Mouse (Mus musculus) lung, embryonic 16.5 days (tissue): ENCODE data around the gene Igfbp7. TPM values are rescaled to one million over a fixed set of nuclear protein-coding genes. Genes with fewer than 3 reads are reported as not detected.
A peak's percentile ranks its signal among the peaks of the same experiment; 100 is the strongest.
"Not testable (repeated sequence)": the region's sequence is repeated elsewhere in the genome, so short reads cannot be mapped to it uniquely, and the experiment has no call there.

Experiments used
- ATAC-seq: fragments of 200-750 bp; cut with Nextera tagmentation; 2 replicates; pipeline ENCODE4 v1.8.0; 2017; ENCODE audit warnings: low read depth, mild to moderate bottlenecking, moderate library complexity
- H3K27ac ChIP-seq: fragments of 300-500 bp; sonication (generic); 2 replicates; pipeline ENCODE4 v1.5.1; 2014; ENCODE audit warnings: mild to moderate bottlenecking, control low read depth, low read length
- H3K27me3 ChIP-seq: fragments of 300-500 bp; sonication (generic); 2 replicates; pipeline ENCODE4 v1.6.1; 2014; ENCODE audit warnings: low read depth, low read length, mixed read lengths; ENCODE audit not compliant: control insufficient read depth, insufficient read depth
- H3K36me3 ChIP-seq: fragments of 300-500 bp; sonication (generic); 2 replicates; pipeline ENCODE4 v1.6.1; 2014; ENCODE audit warnings: low read length; ENCODE audit not compliant: control insufficient read depth, insufficient read depth
- H3K4me1 ChIP-seq: fragments of 300-500 bp; sonication (generic); replicated peaks from 2 replicates; pipeline ENCODE4 v1.6.1; 2014; ENCODE audit warnings: low read length, mixed read lengths; ENCODE audit not compliant: control insufficient read depth, insufficient read depth
- H3K4me2 ChIP-seq: fragments of 300-500 bp; sonication (generic); 2 replicates; pipeline ENCODE4 v1.6.1; 2014; ENCODE audit warnings: low read depth, low read length, control low read depth
- H3K4me3 ChIP-seq: fragments of 300-500 bp; sonication (generic); 2 replicates; pipeline ENCODE4 v1.5.1; 2014; ENCODE audit warnings: mild to moderate bottlenecking, low read length, control low read depth
- H3K9ac ChIP-seq: fragments of 300-500 bp; sonication (generic); 2 replicates; pipeline ENCODE4 v1.6.1; 2014; ENCODE audit warnings: low read length, control low read depth
- H3K9me3 ChIP-seq: fragments of 300-500 bp; sonication (generic); 2 replicates; pipeline ENCODE4 v1.6.1; 2016; ENCODE audit warnings: low read length; ENCODE audit not compliant: control insufficient read depth
- WGBS: fragments of 180-500 bp; shearing (Covaris S2); extraction: QIAGEN DNeasy Blood & Tissue Kit; methylation state at CpG from one replicate; pipeline ENCODE4 v1.1.7; 2014; 5-methylcytosine and 5-hydroxymethylcytosine counted together
- polyA plus RNA-seq: library from polyadenylated mRNA; unstranded; fragments of >200 nt; fragmentation: Nextera tagmentation; extraction: Ambion mirVana; gene quantifications from 2 replicates; pipeline ENCODE4 v1.2.1, GENCODE M21; 2015

Igfbp7 gene
- polyA plus RNA-seq, 1 experiment from 2014 or later: 99.8 TPM

GRCm38 (mm10) chr5:77433119-77433518 is 25.3 kb upstream of the Igfbp7 start:
- no peak overlapping the region for H3K4me2 ChIP-seq
- no peaks in the 10 kb centered on the region; the same call in 1 of the 2 replicates for H3K4me1 ChIP-seq
- 44% methylated on average over 3 of the region's 3 CpGs for WGBS
- no peaks in the 10 kb centered on the region for H3K9me3 ChIP-seq
- H3K27me3 ChIP-seq: no peaks in the 10 kb centered on the region
- no peak overlapping the region for H3K9ac ChIP-seq
- ATAC-seq: no peak
- H3K36me3 ChIP-seq: no peaks in the 10 kb centered on the region
- no peak overlapping the region for H3K27ac ChIP-seq
- no peak overlapping the region for H3K4me3 ChIP-seq

GRCm38 (mm10) chr5:77432446-77432845 is 24.6 kb upstream of the Igfbp7 start:
- Histone ChIP-seq H3K4me1 (no peaks in the 10 kb centered on the region; the same call in 1 of the 2 replicates), H3K36me3 (no peaks in the 10 kb centered on the region), H3K27ac (no peak overlapping the region), H3K9ac (no peak overlapping the region), H3K4me2 (no peak overlapping the region), H3K27me3 (no peaks in the 10 kb centered on the region), H3K9me3 (no peaks in the 10 kb centered on the region), H3K4me3 (no peak overlapping the region)
- WGBS: 60% methylated on average over 2 of the region's 2 CpGs
- no peak for ATAC-seq

DNA sequence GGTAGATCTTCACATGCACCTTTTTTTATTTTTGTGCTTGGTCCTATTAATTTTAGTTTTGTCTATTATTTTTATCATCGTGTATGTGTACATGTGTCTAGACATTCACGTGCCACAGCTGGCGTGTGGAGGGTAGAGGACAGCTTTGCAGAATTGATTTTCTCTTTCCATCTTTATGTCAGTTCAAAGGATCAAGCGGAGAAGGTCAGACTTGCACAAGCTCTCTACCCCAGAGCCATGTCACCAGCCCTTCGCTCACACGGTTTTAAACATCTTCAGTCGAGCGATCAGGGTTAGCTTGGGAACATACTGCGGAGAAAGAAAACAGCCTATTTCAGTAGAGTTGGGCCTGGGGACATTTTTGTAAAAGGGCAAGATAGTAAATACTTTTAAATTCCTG is 23.2 kb upstream of the Igfbp7 start:
- Histone ChIP-seq H3K9ac (no peak overlapping the region), H3K9me3 (no peaks in the 10 kb centered on the region), H3K27me3 (no peaks in the 10 kb centered on the region), H3K36me3 (no peaks in the 10 kb centered on the region), H3K4me3 (no peak overlapping the region), H3K27ac (no peak overlapping the region), H3K4me2 (no peak overlapping the region), H3K4me1 (no peaks in the 10 kb centered on the region; the same call in 1 of the 2 replicates)
- no peak for ATAC-seq
- 54% methylated on average over 9 of the region's 9 CpGs for WGBS

DNA sequence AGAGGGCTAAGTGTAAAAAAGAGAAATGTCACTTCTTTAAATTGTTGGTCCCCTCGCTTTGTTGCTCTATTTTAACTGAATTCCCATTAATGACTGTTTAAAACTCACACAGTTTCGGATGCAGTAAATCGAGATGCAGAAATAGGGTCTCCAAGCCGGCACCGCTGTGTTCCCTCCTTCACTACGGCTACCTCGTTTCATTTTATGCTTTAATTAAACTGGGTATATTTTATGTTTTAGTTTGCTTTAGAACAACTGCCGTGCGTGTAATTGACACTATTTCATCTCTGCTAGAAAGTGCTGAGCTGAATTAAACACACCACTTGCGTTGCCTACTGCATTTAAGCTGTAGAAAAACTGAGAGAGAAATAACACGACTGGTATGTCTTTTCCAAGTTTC is 22.6 kb upstream of the Igfbp7 start:
- ATAC-seq: no peak
- Histone ChIP-seq H3K36me3 (no peaks in the 10 kb centered on the region), H3K27me3 (no peaks in the 10 kb centered on the region), H3K9ac (no peak overlapping the region), H3K27ac (no peak overlapping the region), H3K4me3 (no peak overlapping the region), H3K4me2 (no peak overlapping the region), H3K9me3 (no peaks in the 10 kb centered on the region), H3K4me1 (no peaks in the 10 kb centered on the region; the same call in 1 of the 2 replicates)
- 76% methylated on average over 11 of the region's 11 CpGs for WGBS

DNA sequence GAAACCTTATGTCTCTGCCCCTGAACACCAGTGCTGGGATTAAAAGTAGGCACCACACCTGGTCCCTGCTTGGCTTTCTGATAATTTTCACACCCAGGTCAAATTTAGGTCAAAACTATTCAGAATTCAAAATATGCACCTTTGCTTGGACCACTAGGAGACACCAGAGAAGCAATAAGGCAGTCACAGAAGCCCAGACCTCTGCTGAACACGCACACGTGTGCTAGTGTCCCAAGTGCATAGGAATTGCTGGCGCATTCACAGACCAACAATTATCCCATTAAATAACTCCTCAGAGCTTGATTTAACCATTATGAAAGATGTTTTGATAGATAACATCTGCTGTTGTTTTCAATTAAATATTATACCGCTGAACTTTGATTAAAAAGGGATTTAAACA is 22.2 kb upstream of the Igfbp7 start:
- 76% methylated on average over 4 of the region's 4 CpGs for WGBS
- H3K4me1 ChIP-seq: no peaks in the 10 kb centered on the region; the same call in 1 of the 2 replicates
- no peak overlapping the region for H3K27ac ChIP-seq
- H3K9me3 ChIP-seq: no peaks in the 10 kb centered on the region
- no peak overlapping the region for H3K4me3 ChIP-seq
- H3K4me2 ChIP-seq: no peak overlapping the region
- no peaks in the 10 kb centered on the region for H3K27me3 ChIP-seq
- no peak for ATAC-seq
- no peaks in the 10 kb centered on the region for H3K36me3 ChIP-seq
- no peak overlapping the region for H3K9ac ChIP-seq

- H3K4me1 ChIP-seq: no peaks in the 10 kb centered on the region; the same call in 1 of the 2 replicates
- H3K9ac ChIP-seq: no peak overlapping the region
- H3K27me3 ChIP-seq: no peaks in the 10 kb centered on the region
- no peak for ATAC-seq
- no peaks in the 10 kb centered on the region for H3K9me3 ChIP-seq
- 72% methylated on average over 4 of the region's 4 CpGs for WGBS
- H3K4me3 ChIP-seq: no peak overlapping the region
- H3K27ac ChIP-seq: peak overlapping the region; percentile 39; the same call in 1 of the 2 replicates
- no peaks in the 10 kb centered on the region for H3K36me3 ChIP-seq
- no peak overlapping the region for H3K4me2 ChIP-seq
Observed at GRCm38 (mm10) chr5:77428526-77428925, 20.7 kb upstream of the Igfbp7 start.

DNA sequence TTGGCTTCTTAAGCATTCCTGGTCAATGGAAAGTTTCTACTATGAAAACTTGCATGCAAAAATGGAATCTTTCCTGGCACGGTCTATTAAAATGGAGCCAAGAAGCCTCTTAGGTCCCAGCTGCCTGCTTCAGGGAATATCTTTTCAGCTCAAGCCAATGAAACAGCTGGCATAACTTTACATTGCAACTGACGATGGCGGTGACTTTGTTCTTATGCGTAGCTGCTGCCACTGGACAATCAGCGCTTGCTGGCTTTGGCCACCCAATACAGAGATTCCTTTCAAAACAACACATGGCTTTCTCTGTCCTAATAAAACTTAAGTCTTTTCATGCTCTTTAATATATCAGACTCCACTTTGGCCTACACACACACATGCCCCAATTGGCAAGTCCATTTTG is 20.1 kb upstream of the Igfbp7 start:
- peak; percentile 51; the same call in 1 of the 2 replicates for ATAC-seq
- Histone ChIP-seq H3K4me3 (no peak overlapping the region), H3K9ac (no peak overlapping the region), H3K9me3 (no peaks in the 10 kb centered on the region), H3K4me1 (no peaks in the 10 kb centered on the region; the same call in 1 of the 2 replicates), H3K27ac (no peak overlapping the region), H3K4me2 (no peak overlapping the region), H3K36me3 (no peaks in the 10 kb centered on the region), H3K27me3 (no peaks in the 10 kb centered on the region)
- WGBS: 72% methylated on average over 5 of the region's 5 CpGs

GRCm38 (mm10) chr5:77425721-77426500 is 18.1 kb upstream of the Igfbp7 start:
- Histone ChIP-seq H3K27ac (no peak overlapping the region), H3K27me3 (no peaks in the 10 kb centered on the region), H3K9ac (no peak overlapping the region), H3K4me3 (no peak overlapping the region), H3K36me3 (no peaks in the 10 kb centered on the region), H3K4me2 (no peak overlapping the region), H3K4me1 (no peaks in the 10 kb centered on the region; the same call in 1 of the 2 replicates), H3K9me3 (no peaks in the 10 kb centered on the region)
- no peak for ATAC-seq
- 66% methylated on average over 7 of the region's 7 CpGs for WGBS

DNA sequence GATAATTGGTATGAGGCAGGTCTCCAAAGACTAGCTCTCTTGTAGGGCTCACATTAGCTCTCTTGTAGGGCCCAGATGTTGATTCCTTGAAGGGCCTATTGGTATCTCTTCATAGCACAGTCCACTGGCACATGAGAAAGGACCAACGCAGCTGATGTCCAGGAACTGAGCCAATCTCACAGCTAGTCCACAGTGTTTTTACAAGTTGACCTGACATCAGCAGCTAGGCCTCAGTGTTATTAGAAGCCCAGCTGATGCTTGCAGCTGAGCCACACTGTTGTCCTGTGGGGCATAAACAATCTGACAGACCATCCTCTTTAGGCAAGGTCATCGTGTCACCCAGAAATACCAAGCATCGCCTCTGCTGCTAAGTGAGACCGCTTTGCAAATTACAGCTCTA is 11.7 kb upstream of the Igfbp7 start:
- not testable (repeated sequence) for H3K27me3 ChIP-seq, H3K36me3 ChIP-seq, H3K4me2 ChIP-seq, H3K9ac ChIP-seq, H3K9me3 ChIP-seq, H3K4me1 ChIP-seq, H3K4me3 ChIP-seq, H3K27ac ChIP-seq
- ATAC-seq: peak; percentile 73
- WGBS: 46% methylated on average over 4 of the region's 4 CpGs
